Mouse (Mus musculus): ENCODE data around the gene Tmem127. TPM values are rescaled to one million over a fixed set of nuclear protein-coding genes. Genes with fewer than 3 reads are reported as not detected.
"Not testable (repeated sequence)": the region's sequence is repeated elsewhere in the genome, so short reads cannot be mapped to it uniquely, and the experiment has no call there.

Gene Tmem127
- 43.9 and 44.6 TPM in 2 replicates for polyA plus RNA-seq (2015; fragmentation: Nextera tagmentation; extraction: Ambion mirVana)

DNA sequence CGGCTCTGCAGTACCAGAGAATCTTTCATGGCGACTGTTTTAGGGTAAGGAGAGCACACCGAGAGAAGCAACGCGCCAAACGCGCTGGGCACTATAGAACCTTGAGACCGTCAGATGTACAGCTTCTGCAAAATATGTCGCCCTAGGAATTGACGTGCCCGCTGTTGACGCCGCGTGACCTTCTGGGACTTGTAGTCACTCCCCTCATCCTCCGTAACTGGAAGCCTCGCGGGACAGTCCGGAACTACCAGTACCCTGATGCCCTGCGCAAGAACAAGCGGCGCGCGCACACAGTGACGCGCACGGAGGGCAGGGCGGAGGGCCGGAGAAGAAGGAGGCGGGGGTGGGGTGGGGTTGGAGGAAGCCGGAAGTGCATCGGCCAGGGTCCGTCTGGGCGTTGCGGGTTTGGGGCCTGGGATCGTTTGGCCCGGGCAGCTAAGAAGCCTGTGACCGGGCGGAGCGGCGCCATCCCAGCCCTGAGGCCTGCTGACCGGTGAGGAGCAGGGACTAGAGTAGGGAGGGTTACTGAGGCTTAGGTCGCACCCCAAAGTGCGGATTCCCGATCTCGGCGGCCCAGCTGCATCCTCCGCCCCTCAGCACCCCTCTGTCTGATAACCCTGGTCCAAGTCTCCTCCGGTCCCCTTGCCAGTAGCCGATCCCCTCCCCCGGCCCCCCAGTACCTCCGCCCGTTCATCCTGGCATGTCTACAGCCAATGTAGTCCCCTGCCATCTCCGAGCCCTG lies at the start of gene Tmem127, which contains the start of gene Ciao1:
Tmem127 (plus strand) TSS at position 317 of the 742 bp plus-strand sequence.
Ciao1 (minus strand) TSS at position 225 of the 742 bp plus-strand sequence.
- peak within 1 kb of the TSS; percentile 97 for H3K4me3 ChIP-seq (replicated peaks)

DNA sequence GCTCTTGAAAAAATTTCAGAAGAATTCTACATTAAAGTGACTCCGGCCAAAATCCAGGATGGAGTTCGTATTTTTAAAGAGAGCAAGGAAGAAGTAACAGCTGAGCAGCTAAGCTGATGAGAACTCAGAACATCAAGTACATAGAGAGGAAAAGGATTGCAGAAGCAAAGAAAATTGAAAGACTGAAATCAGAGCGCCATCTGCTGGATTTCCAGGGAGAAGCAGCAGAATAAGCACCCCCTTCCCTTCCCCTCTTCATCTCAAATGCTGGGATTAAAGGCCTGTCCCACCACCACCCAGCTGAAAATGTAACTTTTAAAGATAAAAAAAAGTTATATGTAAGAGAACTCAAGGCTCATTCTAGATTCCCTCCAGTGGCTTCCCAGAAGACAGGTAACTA lies 42.8 kb upstream of the Tmem127 start:
- WGBS = 38% methylated on average over 3 of the region's 3 CpGs
- Histone ChIP-seq H3K9me3 (no peaks in the 10 kb centered on the region), H3K27me3 (no peaks in the 10 kb centered on the region), H3K4me3 (replicated peaks) (no peak overlapping the region), H3K4me1 (replicated peaks) (peaks cover 20% of the 10 kb centered on the region), H3K36me3 (peaks cover 20% of the 10 kb centered on the region; the same call in 1 of the 2 replicates), H3K27ac (no peak overlapping the region), H3K4me2 (replicated peaks) (no peak overlapping the region), H3K9ac (replicated peaks) (no peak overlapping the region)
- no peak for ATAC-seq

More for the DNA sequence above, at the start of gene Tmem127, which contains the start of gene Ciao1:
- peak within 1 kb of the TSS; percentile 81 for H3K27ac ChIP-seq
- H3K36me3 ChIP-seq = peaks cover 37% of the 10 kb centered on the region
- H3K27me3 ChIP-seq = no peaks in the 10 kb centered on the region
- peak within 1 kb of the TSS; percentile 95 for H3K9ac ChIP-seq (replicated peaks)
- no peaks in the 10 kb centered on the region for H3K9me3 ChIP-seq
- H3K4me2 ChIP-seq (replicated peaks) = peak within 1 kb of the TSS; percentile 99
- under 1% methylated on average over 53 of the region's 53 CpGs for WGBS
- peaks cover 36% of the 10 kb centered on the region for H3K4me1 ChIP-seq (replicated peaks)
- ATAC-seq = peak; percentile 98

DNA sequence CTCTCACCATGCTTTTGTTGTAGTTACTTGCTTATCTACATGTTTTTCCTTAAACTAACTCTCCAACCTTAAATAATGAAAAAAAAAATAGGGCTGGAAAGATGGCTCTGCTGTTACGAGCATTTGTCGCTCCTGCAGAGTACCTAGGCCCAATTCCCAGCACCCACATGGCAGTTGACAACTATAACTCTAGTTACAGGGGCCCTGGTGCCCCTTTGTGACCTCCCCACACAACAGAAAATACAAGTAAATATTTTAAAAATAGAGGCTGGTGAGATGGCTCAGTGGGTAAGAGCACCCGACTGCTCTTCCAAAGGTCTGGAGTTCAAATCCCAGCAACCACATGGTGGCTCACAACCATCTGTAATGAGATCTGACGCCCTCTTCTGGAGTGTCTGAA lies 41.8 kb upstream of the Tmem127 start:
- H3K27me3 ChIP-seq; H3K4me3 ChIP-seq (replicated peaks); H3K9ac ChIP-seq (replicated peaks); H3K9me3 ChIP-seq; H3K4me2 ChIP-seq (replicated peaks); ATAC-seq; H3K27ac ChIP-seq: not testable (repeated sequence)
- Histone ChIP-seq H3K4me1 (replicated peaks) (peaks cover 21% of the 10 kb centered on the region), H3K36me3 (peaks cover 24% of the 10 kb centered on the region)
- WGBS = 90% methylated on average over 4 of the region's 4 CpGs

DNA sequence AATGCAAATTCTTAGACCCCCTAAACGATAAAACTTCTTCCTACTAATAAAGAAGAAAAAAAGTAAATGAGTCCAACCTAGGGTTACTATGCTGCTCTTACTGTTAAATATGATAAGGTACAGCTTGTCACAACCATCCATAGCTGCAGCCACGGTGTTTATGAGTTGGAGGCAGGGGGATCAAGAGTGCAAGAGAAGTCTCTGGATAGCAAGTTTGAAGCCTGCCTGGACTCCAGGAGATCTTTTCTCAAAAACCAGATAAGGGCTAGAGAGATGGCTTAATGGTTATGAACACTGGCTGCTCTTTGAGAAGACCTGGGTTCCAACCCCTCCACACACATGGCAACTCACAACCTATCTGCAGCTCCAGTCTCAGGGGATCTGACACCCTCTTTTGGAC lies 40.8 kb upstream of the Tmem127 start:
- H3K36me3 ChIP-seq = peaks cover 32% of the 10 kb centered on the region
- H3K9ac ChIP-seq (replicated peaks) = no peak overlapping the region
- no peak for ATAC-seq
- H3K27me3 ChIP-seq = no peaks in the 10 kb centered on the region
- no peaks in the 10 kb centered on the region for H3K9me3 ChIP-seq
- no peak overlapping the region for H3K4me3 ChIP-seq (replicated peaks)
- H3K27ac ChIP-seq = no peak overlapping the region
- no peak overlapping the region for H3K4me2 ChIP-seq (replicated peaks)
- WGBS = 92% methylated on average over 2 of the region's 2 CpGs
- peaks cover 21% of the 10 kb centered on the region for H3K4me1 ChIP-seq (replicated peaks)

DNA sequence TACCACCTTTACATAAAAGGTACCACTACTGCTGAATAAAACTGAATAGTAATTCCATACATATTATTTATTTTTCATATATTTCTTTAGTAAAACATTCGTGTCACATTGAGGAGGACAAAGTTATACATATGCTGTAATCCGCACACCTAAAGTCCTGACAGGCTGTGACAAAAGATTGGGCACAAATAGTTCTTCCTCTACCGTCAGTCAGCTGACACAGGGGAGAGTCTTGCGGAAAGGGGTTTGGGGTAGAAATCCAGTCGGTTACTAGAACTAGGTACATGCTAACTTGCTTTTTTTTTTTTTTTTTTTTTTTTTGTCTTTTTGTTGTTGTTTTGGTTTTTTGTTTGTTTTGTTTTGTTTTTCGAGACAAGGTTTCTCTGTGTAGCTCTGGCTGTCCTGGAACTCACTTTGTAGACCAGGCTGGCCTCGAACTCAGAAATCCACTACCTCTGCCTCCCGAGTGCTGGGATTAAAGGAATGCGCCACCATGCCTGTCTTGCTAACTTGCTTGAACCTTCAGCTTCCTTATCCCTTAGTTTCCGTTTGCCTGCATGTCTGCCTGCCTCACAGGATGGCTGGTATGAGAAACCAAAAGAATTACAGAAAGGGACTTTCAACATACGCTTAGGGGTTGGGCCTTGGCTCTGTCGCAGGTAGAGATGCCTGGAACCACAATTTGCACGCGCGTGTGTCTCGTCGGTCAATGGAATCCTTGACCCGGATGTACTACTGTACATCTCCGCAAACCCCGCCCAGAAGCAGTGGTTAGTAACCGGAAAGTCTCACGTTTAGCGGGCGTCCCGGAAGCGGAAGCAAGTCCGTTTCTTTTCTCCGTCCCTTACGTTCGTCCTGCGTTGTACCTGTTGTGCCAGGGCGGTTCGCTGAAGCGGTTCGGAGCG lies 39.9 kb upstream of the Tmem127 start, which contains the start of the genes 1810024B03Rik and Snrnp200:
1810024B03Rik (minus strand) TSS at position 734 of the 905 bp plus-strand sequence.
Snrnp200 (plus strand) TSS at position 840 of the 905 bp plus-strand sequence.
- Histone ChIP-seq H3K4me1 (replicated peaks) (peaks cover 21% of the 10 kb centered on the region), H3K4me2 (replicated peaks) (peak within 1 kb of the TSS; percentile 92), H3K9ac (replicated peaks) (peak within 1 kb of the TSS; percentile 81), H3K27me3 (no peaks in the 10 kb centered on the region), H3K9me3 (no peaks in the 10 kb centered on the region), H3K4me3 (replicated peaks) (peak within 1 kb of the TSS; percentile 75), H3K36me3 (peaks cover 35% of the 10 kb centered on the region), H3K27ac (peak within 1 kb of the TSS; percentile 74)
- peak; percentile 99 for ATAC-seq
- WGBS = 11% methylated on average over 36 of the region's 36 CpGs

DNA sequence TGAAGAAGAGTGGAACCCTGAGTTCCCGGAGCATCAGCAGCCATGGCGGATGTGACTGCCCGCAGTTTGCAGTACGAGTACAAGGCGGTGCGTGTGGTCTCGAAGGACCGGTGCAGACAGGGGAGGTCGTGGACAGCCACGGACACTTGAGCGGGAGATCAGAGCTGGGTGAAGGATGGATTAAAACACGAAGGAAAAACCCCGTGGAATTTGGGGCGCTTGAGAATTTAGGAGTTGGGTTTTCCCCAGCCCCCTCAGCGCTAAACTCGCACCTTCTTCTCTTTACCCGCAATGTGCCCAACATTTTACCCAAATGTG lies 39.3 kb upstream of the Tmem127 start:
- H3K9me3 ChIP-seq = no peaks in the 10 kb centered on the region
- peak overlapping the region; percentile 75 for H3K4me3 ChIP-seq (replicated peaks)
- no peak for ATAC-seq
- H3K27ac ChIP-seq = peak overlapping the region; percentile 74
- H3K4me1 ChIP-seq (replicated peaks) = peaks cover 21% of the 10 kb centered on the region
- peaks cover 37% of the 10 kb centered on the region for H3K36me3 ChIP-seq
- peak overlapping the region; percentile 92 for H3K4me2 ChIP-seq (replicated peaks)
- peak overlapping the region; percentile 81 for H3K9ac ChIP-seq (replicated peaks)
- WGBS = under 1% methylated on average over 17 of the region's 17 CpGs
- H3K27me3 ChIP-seq = no peaks in the 10 kb centered on the region

DNA sequence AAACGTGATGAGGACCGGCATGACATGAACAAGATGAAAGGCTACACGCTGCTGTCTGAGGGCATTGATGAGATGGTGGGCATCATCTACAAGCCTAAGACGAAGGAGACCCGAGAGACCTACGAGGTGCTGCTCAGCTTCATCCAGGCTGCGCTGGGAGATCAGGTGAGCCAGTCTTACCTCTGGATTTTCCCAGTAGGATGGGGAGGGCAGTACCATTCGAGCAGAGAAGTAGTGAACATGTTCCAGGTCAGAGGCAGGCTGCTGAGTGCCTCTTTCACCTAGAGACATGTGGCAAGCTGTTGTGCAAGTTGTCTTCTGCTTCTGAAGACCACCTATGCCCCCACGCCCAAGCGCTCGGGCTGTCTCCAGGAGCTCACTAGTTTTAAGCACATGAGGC lies 37.0 kb upstream of the Tmem127 start:
- Histone ChIP-seq H3K4me1 (replicated peaks) (peaks cover 21% of the 10 kb centered on the region), H3K36me3 (peaks cover 57% of the 10 kb centered on the region), H3K9ac (replicated peaks) (no peak overlapping the region), H3K27me3 (no peaks in the 10 kb centered on the region), H3K27ac (no peak overlapping the region), H3K9me3 (no peaks in the 10 kb centered on the region), H3K4me3 (replicated peaks) (no peak overlapping the region), H3K4me2 (replicated peaks) (no peak overlapping the region)
- no peak for ATAC-seq
- 94% methylated on average over 11 of the region's 11 CpGs for whole genome bisulfite sequencing

DNA sequence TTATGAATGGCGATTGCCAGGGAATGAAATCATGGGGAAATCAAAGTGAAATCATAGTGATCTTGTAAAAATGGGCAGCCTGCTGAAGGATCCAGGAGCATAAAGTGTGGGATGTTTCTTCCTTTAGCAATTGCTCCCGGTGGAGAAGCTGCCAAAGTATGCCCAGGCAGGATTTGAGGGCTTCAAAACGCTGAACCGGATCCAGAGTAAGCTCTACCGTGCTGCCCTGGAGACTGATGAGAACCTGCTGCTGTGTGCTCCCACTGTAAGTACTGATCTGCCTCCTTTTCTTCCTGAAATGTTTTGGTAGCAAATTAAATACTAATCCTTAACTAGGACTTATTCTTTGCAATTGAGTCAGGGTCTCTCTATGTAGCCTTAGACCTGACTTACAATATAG lies 30.0 kb upstream of the Tmem127 start:
- no peak for ATAC-seq
- H3K9me3 ChIP-seq = no peaks in the 10 kb centered on the region
- no peaks in the 10 kb centered on the region for H3K4me1 ChIP-seq (replicated peaks)
- H3K36me3 ChIP-seq = peaks cover 98% of the 10 kb centered on the region
- no peak overlapping the region for H3K9ac ChIP-seq (replicated peaks)
- H3K4me2 ChIP-seq (replicated peaks) = no peak overlapping the region
- no peak overlapping the region for H3K4me3 ChIP-seq (replicated peaks)
- H3K27me3 ChIP-seq = no peaks in the 10 kb centered on the region
- H3K27ac ChIP-seq = no peak overlapping the region
- WGBS = 97% methylated on average over 5 of the region's 5 CpGs

DNA sequence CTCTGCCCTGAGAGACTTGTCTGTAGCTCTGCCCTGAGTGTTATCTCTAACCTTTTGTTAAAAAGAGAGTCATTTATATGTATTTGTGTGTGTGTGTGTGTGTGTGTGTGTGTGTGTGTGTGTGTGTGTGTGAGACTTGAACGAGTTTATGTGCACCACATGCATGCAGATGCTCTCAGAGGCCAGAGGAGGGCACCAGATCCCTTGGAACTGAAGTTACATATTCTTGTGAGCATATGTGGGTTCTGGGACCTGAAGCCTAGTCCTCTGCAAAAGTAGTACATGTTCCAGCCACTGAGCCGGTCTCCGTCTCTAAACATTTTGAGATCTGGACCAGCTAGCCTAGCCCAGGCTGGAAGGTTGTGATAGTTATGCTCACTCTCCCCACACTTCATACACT lies 22.4 kb upstream of the Tmem127 start:
- WGBS = 93% methylated on average over 3 of the region's 3 CpGs

DNA sequence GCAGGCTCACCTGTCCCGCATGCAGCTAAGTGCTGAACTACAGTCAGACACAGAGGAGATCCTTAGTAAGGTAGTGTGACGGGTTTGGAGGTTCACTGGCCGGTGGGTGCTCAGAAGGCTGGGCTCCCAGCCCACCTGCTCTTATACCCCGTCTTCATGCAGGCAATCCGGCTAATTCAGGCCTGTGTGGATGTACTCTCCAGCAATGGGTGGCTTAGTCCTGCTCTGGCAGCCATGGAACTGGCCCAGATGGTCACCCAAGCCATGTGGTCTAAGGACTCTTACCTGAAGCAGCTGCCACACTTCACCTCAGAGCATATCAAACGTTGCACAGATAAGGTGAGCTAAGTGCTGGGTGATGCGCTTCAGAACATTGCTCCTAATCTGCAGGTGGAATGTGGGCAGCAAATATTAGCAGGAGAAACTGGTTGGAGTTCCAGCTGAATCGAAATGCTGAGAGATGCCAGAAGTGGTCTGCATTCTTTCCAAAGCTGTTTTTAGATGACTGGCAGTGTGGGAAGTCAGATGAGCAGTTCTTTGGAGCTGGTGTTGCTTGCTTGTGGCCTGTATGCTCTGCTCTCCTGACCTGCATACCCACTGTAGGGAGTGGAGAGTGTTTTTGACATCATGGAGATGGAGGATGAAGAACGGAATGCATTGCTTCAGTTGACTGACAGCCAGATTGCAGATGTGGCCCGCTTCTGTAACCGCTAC lies 9.7 kb upstream of the Tmem127 start:
- Histone ChIP-seq H3K27me3 (no peaks in the 10 kb centered on the region), H3K4me3 (replicated peaks) (no peak overlapping the region), H3K4me1 (replicated peaks) (no peaks in the 10 kb centered on the region), H3K36me3 (peaks cover 92% of the 10 kb centered on the region), H3K27ac (no peak overlapping the region), H3K4me2 (replicated peaks) (no peak overlapping the region), H3K9me3 (no peaks in the 10 kb centered on the region), H3K9ac (replicated peaks) (no peak overlapping the region)
- no peak for ATAC-seq
- WGBS = 94% methylated on average over 11 of the region's 11 CpGs

More for the DNA sequence above, 22.4 kb upstream of the Tmem127 start:
- no peak overlapping the region for H3K4me3 ChIP-seq (replicated peaks)
- no peak overlapping the region for H3K4me2 ChIP-seq (replicated peaks)
- H3K27me3 ChIP-seq = no peaks in the 10 kb centered on the region
- H3K36me3 ChIP-seq = peaks cover 95% of the 10 kb centered on the region
- no peaks in the 10 kb centered on the region for H3K4me1 ChIP-seq (replicated peaks)
- H3K9ac ChIP-seq (replicated peaks) = no peak overlapping the region
- H3K27ac ChIP-seq = no peak overlapping the region
- H3K9me3 ChIP-seq = no peaks in the 10 kb centered on the region
- no peak for ATAC-seq

DNA sequence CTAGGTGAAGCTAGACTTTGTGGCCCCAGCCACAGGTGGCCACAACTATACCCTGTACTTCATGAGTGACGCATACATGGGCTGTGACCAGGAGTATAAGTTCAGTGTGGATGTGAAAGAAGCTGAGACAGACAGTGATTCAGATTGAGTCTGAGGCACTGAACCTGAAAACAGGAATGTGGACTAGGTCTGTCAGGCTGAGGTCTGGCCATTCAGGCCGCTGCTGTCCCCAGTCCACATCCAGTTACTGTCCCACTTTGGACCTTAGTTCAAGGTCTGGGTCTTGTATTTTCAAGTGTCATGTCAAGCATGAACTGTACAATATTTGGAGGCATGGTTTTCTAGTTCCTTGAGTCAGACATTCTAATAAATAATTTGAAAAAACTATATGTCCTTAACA lies 7.6 kb upstream of the Tmem127 start:
- no peak overlapping the region for H3K4me2 ChIP-seq (replicated peaks)
- H3K9me3 ChIP-seq = no peaks in the 10 kb centered on the region
- no peak overlapping the region for H3K27ac ChIP-seq
- no peaks in the 10 kb centered on the region for H3K27me3 ChIP-seq
- H3K36me3 ChIP-seq = peaks cover 88% of the 10 kb centered on the region
- H3K4me1 ChIP-seq (replicated peaks) = no peaks in the 10 kb centered on the region
- 94% methylated on average over 2 of the region's 2 CpGs for WGBS
- H3K4me3 ChIP-seq (replicated peaks) = no peak overlapping the region
- no peak for ATAC-seq
- no peak overlapping the region for H3K9ac ChIP-seq (replicated peaks)
